Mouse (Mus musculus): ENCODE measurements around the gene Zranb1.

- TF ChIP-seq CTCF (IDR thresholded peaks at IDR 0.05; ENCODE audit: low read depth, low read length) (peak; percentile 97), GATA1 (IDR thresholded peaks at IDR 0.05; ENCODE audit: borderline replicate concordance, low read length) (no peak), POLR2AphosphoS5 (IDR thresholded peaks at IDR 0.05; ENCODE audit: insufficient replicate concordance, low read depth, low read length) (no peak), GATA2 (IDR thresholded peaks at IDR 0.05; ENCODE audit: borderline replicate concordance, low read depth, low read length) (no peak), TAL1 (conservative IDR thresholded peaks at IDR 0.05; ENCODE audit: low read depth, low read length) (no peak)
These were observed 72.5 kb downstream of the Zranb1 start for GRCm38 (mm10) chr7:133003421-133003820.

Measured in G1E (cell line).